Mouse (Mus musculus) left cerebral cortex, postnatal 10 days (tissue): ENCODE data around the gene Dglucy. TPM values are rescaled to one million over a fixed set of nuclear protein-coding genes. Genes with fewer than 3 reads are reported as not detected.
"Not testable (repeated sequence)": the region's sequence is repeated elsewhere in the genome, so short reads cannot be mapped to it uniquely, and the experiment has no call there.

Experiments
- DNase-seq, 2 experiments: peaks; one replicate each; pipeline ENCODE4 v3.0.0; 2021 to 2022; ENCODE audit warnings: low spot score in 2 of 2, mixed read lengths in 1 of 2; ENCODE audit errors: extremely low spot score in 1 of 2
- intact Hi-C: fragments of 180-260 bp; cut with DNase I; formaldehyde crosslinking; loops from one replicate; pipeline ENCODE4 v1.15.1; 2025
- total RNA-seq, 2 experiments: library from RNA; stranded (reverse); gene quantifications; 2 replicates each; pipeline ENCODE4 v1.2.3; 2021

Dglucy gene
- total RNA-seq, 2 experiments from 2014 or later = 5.5 to 7.3 TPM

DNA sequence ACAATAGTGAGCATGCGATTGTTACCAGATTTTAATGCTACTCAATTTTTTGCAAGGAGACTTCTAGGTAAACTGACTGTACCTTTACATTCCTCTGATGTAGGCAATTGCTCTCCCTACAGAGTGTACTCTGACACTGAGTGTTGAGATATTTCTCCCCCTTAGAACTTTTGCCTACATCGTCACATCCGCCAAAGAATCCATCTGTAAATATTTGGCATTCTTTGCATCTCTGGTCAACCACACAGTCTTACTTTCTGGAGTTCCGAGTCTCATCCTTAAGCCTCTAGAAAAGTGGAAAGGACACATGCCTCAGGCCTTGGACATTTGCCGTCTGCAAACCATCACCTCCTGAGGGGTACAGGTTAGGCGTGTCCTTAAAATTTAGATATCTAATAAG is 1.9 kb upstream of the Dglucy start:
- intact Hi-C loops = no loop called here
- no peak for DNase-seq

DNA sequence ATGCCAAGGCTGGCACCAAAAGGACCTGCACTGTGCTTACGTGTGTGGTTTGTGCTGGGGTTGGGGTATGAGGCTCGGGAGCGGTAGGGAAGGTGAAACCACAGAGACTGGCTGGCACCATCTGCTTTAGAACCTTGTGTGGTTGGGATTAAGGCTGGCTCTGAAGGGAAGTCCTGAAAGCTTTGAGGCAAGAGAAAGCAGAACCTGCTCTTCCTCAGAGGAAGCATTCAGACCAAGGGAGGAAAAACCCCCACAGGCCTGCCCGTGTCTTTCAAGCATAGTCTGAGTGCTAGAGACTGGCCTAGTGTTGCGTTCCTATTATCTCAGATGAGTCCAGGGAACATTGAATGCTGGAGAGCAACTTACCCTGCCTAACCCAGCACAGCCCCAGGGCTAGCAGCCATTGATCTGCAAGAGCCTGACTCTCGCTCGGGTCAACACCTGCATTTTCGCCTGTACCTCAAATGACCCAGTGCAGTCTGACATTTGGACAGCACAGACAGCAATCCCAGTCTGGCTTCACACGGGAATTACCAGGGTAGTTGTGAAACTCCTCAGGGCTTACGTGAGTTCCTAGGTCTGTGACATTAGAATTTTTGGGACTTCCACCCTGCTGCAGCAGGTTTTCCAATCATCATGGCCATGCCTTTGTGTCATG is 452 bp upstream of the Dglucy start:
- intact Hi-C loops = no loop called here
- no peak for DNase-seq

GRCm38 (mm10) chr12:100780416-100780815 is 1.6 kb downstream of the Dglucy start:
- no peak for DNase-seq
- intact Hi-C loops = no loop called here

DNA sequence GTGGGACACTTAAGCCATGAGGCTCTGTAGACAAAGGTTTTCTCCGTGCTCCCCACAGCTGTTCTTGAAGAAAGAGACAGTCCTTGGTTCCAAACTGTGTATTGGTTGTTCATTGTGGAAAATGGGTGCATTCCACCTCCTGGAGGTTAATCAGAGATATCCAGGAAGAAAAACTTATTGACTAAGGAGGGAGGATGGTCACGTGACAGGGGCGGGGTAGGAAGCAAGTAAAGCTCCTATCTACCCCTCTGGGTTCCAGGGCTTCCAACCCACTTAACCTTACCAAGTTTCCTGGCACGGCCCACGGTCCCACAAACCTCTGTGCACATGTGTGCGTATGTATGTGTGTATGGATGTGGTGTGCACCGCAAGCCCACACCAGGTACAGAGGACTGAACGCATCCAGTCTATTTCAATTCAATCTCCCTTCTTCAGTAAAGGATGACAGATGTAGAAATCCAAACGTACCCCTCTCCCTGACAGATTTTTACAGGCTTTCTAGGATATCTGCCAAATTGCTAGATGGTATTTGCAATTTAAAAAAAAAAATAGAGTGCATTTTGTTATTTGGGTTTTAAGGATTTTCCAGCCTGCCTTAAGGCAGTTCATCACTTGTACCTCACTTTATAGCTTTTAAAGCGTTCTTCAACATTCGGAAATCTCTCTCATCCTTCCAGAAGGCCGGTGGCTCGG is 2.7 kb downstream of the Dglucy start:
- intact Hi-C loops = no loop called here
- peak in 1 of 2 experiments; percentile 15 for DNase-seq

DNA sequence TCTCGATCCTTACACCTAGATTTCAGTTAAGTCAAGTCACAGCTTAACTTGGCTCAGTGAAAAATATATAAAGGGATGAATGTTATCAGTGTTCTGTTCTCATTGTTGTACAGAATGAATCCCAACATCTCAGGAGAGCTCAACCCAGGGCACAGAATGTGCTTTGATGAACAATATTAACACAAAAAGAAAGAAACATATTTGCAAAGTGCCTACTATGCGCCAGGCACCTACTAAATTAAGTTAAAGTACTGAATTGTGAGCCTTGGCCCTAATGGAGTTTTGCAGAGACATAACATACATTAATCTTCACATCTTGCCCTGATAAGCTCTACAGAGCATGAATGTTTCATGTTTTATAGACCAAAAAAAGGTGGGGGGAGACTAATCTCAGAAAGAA is 5.3 kb downstream of the Dglucy start:
- intact Hi-C loops = no loop called here

GRCm38 (mm10) chr12:100785344-100785743 is 6.5 kb downstream of the Dglucy start:
- intact Hi-C loops = no loop called here

More for the DNA sequence above, 5.3 kb downstream of the Dglucy start:
- DNase-seq = no peak

GRCm38 (mm10) chr12:100789981-100790550 is 11.2 kb downstream of the Dglucy start:
- peak in 1 of 2 experiments; percentile 5 for DNase-seq
- intact Hi-C loops = no loop called here

More at GRCm38 (mm10) chr12:100785344-100785743, 6.5 kb downstream of the Dglucy start:
- peak in 1 of 2 experiments; percentile 5 for DNase-seq

DNA sequence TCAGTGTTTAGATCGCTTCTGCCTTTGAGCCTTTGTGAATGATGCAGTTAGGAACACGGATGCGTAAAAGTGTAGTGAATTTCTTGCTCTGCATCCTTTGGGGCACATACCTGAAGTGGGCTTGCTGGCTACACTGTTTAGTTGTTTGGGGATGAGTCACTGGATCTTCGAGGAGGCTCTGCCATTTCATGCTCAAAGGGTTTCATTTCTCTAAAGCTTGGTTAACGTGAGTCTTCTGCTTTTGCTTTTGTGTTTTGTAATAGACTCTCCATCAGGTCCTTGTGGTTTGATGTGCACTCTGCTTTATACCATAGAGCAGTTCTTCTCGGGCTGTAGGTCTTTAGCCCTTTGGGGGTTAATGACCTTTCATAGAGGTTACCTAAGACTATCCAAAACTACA is 12.6 kb downstream of the Dglucy start:
- no peak for DNase-seq
- intact Hi-C loops = no loop called here

DNA sequence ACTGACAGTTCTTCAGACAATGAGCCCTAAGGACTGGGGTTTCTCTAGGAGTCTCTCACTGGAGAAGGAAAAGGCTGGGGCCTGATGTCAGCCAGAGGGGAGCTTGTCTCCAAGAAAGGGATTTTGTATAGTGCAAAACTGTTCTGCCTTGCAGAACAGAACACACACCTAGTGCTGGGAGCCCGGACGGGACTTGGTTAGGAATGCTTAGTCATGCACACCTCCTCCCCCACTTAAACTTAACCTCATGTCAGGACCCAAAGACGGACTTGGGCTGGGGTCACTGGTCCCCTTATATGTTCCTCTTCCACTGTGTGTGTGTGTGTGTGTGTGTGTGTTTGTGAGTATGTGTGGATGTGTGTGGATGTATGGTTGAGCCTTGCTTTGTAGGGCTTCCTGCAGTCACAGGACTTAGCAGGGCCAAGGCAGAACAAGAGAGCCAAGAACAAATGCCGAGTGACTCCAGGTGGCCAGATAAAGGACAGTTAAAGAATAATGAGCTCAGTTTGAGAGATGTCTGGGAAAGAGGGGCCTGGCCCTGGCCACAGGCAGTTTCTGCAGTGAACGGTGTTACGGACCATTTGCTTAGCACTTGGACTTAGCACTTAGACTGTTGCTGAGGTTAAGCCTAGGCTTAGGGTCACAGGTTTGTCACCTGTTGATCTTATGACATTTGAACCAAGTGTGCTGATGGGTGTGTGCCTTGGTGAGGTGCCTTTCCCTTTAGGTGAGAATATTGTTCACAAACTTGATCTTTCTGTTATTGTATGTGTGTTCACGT is 15.8 kb downstream of the Dglucy start:
- no peak for DNase-seq
- intact Hi-C loops = no loop called here

- intact Hi-C loops = no loop called here
- no peak for DNase-seq
Measured at GRCm38 (mm10) chr12:100795390-100796036, 16.7 kb downstream of the Dglucy start.

DNA sequence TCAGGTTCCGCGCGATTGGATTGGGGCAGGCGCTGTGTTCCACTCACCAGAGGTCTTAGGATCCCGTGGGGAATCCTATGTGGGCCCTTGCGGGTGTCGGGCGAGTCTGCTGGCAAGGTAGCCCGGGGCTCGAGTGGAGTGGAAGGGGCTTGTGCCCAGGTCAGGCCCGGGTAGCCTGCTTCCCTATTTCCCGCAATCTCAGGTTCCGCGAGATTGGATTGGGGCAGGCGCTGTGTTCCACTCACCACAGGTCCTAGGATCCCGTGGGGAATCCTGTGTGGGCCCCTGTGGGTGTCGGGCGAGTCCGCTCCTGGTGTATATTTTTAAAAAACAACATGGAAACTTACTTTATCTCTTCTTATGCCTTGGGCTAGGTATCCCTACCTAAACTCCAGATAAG is 24.5 kb downstream of the Dglucy start:
- DNase-seq, intact Hi-C loops: not testable (repeated sequence)

DNA sequence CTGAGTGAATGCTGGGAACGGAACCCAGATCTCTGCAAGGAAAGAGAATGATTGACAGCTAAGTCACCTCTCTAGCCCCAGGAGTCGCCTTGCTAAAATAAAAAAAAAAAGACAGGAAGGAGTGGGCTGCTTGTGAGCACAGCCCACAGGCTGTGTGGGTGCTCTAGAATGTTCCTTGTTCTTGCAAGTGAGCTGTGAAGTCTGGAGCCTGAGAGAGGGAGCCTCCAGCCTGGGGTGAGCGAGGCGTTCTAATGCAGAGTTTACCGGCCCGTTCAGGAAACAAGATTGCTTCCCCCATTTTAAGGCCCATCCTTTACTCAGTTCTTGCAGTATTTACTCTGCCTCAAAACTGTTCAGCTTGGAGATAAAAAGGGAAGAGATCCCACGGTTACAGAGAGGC is 28.4 kb downstream of the Dglucy start:
- intact Hi-C loops = no loop called here

DNA sequence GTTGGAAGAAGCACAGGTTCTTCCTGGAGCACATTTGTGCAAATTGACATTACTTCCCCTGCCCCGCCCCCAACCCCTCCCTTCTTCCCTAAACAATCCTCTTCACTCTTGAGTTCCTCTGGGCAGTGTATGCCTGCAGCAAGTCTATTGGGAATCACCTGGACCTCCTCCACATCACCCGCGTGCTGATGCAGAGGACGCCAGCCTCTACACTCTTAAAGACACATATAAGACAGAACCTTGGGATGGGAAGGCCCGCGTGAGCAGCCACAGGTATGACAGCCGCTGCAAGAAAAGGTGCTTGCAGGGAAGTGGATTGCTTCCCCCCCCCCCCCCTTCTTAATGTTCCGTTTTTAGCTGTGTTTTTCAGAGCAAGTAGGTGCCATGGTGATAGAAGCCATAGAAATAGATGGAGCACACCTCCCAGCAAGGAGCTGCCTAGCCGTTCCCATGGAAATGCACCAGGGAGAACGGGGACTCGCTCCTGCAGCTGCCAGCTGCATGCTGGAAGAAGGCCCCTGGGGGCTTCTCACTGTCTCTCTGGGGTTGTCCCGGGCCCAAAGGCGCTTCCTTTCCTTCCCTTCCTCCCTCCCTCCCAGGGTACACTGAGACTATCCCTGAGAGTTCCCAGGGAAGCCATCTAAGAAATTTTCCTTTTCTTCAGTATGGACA is 29.9 kb downstream of the Dglucy start:
- intact Hi-C loops = no loop called here
- peak; percentile 55 to 66 for DNase-seq

More for the DNA sequence above, 28.4 kb downstream of the Dglucy start:
- DNase-seq = no peak

DNA sequence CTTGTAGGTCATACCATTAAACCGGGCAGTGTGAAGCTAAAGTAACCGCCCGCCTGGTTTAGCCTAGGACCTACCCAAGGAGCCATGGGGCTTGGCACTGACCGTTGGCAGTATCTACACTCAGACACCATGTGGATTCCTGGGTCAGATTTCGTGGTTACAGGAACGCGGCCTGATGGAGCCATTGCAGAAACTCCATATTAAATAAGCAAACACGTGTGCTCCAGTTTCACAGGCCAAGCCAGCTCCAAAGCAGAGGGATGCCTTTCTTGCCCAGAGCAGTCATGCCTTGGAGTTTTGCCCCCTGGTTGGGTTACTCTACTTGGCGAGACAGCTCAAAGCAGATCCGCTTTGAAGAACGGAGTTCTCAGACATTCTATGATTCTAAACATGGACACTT is 31.7 kb downstream of the Dglucy start:
- DNase-seq = no peak
- intact Hi-C loops = no loop called here

DNA sequence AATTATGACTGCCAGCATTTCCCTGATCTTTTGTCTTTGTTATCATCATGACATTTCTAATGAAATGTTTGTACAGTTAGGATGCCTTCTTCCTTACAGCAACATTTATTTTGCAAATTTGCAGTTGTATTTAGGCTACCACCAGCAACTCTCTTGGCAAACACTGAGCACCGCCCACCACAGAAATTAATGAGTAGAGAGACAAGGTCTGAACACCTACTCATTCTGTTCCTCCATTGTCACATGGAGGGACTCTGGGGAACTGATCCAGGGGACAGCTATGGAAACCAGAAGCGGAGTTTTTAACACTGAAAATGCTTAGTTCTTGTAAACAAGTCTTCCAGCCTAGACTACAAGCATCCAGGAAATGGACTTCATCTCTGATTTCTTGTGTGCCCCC is 35.0 kb downstream of the Dglucy start:
- no peak for DNase-seq
- intact Hi-C loops = no loop called here

DNA sequence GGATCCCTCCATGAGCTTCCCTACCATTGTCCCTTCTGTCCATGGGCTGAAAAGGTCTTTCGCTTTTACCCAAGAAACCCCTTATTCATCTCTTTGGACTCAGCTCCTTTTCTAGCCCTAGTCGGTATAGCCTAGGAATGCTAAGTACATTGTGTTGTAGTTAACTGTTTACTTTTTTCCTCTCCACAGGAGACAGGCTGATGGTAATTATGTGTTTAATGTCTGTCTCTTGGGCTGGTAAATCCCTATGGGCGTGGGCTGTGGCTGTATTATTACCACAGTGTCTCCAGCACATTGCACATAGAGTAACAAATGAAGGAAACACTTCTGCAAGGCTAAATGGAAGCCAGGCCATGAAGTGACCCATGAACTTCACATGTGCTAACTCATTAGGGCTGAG is 35.8 kb downstream of the Dglucy start:
- DNase-seq = no peak
- intact Hi-C loops = no loop called here

GRCm38 (mm10) chr12:100816906-100817305 is 38.0 kb downstream of the Dglucy start:
- DNase-seq = no peak
- intact Hi-C loops = no loop called here

DNA sequence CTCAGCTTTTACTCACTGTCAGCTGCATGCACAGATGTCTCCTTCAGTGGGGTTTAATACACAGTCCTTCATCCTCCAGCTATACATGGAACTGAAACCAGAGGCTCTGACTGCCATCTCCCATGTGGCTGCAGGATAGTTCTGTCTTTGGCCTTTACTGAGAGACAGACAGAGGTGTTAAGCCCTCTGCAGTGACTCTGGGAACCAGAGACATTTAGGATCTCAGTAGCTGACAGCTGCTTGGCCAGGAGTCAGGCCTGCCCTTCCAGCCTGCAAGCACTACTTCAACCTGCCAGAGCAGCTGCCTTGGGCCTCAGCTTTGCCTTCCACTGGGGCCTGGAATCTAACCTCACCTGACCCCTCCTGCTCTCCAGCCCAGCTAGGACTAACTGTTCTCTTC is 41.1 kb downstream of the Dglucy start:
- DNase-seq = no peak
- intact Hi-C loops = no loop called here
